Mouse (Mus musculus): ENCODE measurements at regions not wholly inside any gene's neighbourhood (a gene's known extent, or its start where the extent isn't known, plus 50 kb on each side); places are given as distances from the start of the nearest gene placed in this dataset.

GRCm38 (mm10) chr9:61620105-61620504 is 247.9 kb downstream of the Tle3 start:
- no peak for DNase-seq

DNA sequence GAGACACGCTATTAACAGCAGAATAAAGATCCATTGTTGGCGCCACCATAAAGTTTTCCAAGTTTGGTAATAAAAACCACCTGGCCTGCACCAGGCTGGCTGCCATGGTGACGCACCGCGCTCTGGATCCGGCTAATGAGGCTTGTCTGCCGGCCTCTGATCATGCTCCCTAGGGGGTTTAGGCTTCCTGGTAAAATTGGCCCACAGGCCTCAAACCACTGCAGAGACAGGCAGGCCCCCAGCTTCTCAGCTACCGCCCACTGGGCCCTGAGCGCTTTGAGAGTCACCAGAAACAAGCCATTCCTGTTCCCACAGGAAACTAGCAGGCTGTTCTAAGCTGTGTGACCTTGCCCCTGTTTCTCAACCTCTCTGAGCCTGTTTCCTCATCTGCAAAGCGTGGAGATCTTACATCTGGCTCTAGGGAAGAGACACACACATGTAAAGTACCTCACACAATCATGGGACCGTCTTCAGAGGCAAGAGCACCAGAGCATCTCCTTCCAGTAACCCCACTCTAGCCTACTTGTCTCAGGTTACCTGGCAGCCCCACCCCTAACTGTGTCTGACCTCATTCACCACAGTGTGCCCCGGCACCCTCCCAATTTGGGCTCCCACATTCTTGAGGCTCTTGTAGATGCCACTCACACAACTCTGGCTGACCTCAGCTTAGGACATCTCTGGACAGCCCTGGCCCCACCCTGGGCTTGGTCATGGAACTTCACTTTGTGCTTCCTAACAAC is 246.5 kb downstream of the Tle3 start:
- DNase-seq: no peak

- no peak for DNase-seq
Observed at GRCm38 (mm10) chr9:61617979-61618378, 245.8 kb downstream of the Tle3 start.

- DNase-seq: no peak
Observed at GRCm38 (mm10) chr9:61615556-61615955, 243.4 kb downstream of the Tle3 start.

DNA sequence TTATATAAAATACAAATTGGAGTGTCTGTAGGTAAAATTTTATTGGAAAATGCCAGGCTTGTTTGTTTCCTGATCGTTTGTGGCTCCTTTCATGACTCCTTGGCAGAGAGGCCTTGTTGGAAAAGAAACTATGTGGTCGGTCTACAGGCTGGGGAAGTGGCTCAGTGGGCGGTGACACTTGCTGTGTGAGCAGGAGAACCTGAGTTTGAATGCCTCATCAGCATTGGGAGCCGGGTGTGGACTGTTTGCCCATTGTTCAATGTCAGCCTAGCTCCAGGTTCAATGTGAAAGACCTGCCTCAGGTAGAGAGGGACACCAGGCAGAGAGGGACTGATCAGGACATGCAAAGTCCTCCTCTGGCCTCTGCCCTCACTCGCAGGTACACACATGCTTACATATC is 235.4 kb downstream of the Tle3 start:
- DNase-seq: no peak

DNA sequence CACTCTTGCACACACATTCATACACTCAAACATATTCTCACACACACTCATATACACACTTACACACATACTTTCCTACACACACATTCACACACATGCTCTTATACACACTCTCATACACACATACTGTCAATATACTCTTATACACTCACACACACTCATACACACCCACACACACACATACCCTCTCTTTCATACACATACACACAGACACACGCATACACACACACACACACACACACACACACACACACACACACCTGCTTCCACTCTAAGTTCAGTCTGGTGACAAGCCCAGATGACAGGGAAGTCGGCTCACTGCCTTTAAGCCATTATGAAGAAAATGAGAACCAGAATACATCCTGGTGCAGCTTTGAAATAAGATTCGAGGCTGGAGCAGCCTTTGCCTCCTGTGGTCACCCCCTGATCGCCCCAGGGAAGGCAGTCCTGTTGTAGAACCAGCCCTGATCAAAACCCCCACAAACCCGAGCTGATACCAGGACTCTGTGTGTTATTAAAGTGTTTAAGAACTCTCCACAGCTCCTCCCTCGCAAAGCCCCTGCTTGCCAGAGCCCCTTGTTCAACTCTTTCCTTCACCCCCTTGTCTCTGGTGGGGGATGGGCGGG is 230.3 kb downstream of the Tle3 start:
- no peak for DNase-seq

DNA sequence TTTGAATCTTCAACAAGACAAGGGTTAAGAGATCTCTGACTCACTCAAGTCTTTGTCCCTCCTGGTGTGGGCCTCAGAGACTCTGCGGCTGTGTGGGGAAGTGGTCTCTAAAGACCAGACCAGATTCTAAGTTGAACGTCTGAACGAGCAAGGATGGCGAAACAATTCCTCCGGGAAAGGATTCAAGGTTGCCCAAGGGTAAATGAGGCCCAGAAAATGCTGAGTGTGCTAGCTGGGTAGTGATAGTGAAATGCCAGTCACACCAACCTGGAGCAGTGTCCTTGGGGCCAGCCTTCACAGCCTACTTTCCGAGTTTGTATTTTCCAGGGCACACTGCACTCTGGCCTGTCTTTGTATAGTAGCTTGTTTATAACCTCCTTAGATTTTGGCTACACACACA is 229.7 kb downstream of the Tle3 start:
- DNase-seq: no peak

GRCm38 (mm10) chr9:61597287-61597686 is 225.1 kb downstream of the Tle3 start:
- DNase-seq: no peak

DNA sequence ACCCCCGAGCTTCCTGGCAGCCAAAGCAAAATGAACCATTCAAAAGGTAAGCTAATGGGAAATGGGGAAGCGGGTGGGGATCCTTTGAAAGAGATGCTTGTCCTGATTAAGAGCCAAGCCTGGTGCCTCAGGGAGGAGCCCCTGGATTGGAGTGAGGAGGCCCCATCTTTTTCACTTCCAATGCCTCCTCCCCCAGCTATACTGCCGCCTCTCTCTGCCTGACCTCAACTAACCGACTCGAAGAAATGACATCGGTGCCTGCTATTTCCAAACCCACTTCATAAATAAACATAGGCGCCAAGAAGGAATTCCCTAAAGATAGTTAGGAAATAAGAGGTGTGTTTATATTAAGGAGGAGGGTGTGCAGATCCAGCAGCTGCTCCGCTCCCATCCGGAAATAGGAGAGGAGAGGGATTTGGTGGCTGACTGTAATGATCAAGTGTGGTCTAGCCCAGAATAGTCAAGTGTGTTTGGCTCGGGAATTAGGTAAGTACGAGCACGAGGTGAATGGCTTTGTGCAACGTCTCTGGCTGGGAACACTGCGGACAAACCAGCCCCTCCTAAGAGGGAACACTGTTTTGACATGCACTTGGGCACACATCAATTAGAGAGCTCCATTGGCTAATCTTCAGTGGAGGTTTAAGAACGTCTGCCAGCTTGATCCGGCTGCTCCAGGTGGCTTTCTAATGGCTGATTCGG is 224.4 kb downstream of the Tle3 start:
- no peak for DNase-seq

DNA sequence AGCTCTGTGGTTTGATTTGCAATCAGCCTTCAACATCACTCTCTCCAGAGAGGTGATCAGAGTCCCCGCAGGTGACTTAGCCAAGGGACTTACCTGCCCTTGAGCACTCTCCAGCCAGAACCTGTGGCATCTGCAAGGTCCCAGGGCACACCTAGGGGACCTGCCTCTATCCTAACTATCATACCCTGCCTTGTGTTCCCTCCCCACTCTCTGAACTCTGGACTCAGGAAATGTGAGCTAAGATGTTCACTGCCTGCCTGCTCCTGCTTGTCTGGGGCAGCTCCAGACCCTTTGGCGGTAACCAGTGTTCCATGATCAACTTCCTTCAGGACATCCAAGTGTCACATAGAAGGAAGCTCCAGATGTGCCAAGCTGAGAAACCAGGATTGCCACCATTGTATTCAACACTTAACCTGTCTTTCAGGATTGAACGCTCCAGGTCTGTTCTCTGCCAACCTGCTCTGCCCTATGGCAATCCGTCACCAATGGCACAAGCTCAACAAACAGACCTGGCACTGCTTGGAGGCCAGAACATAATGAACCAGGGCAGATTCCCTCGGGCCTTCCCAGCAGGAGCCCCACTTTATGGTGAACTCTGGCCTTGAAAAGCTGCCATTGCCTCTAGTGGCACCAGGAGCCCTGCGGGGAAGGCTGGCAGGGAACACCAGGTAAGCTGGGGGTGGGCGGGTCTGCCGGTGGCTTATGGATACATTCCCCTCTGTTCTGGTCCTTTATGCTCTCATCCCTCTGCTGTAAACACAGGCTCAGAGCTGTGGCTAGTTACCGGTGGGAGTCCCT is 223.2 kb downstream of the Tle3 start:
- DNase-seq: no peak

GRCm38 (mm10) chr9:61593991-61594390 is 221.8 kb downstream of the Tle3 start:
- no peak for DNase-seq

GRCm38 (mm10) chr9:61589727-61590299 is 217.6 kb downstream of the Tle3 start:
- DNase-seq: no peak

DNA sequence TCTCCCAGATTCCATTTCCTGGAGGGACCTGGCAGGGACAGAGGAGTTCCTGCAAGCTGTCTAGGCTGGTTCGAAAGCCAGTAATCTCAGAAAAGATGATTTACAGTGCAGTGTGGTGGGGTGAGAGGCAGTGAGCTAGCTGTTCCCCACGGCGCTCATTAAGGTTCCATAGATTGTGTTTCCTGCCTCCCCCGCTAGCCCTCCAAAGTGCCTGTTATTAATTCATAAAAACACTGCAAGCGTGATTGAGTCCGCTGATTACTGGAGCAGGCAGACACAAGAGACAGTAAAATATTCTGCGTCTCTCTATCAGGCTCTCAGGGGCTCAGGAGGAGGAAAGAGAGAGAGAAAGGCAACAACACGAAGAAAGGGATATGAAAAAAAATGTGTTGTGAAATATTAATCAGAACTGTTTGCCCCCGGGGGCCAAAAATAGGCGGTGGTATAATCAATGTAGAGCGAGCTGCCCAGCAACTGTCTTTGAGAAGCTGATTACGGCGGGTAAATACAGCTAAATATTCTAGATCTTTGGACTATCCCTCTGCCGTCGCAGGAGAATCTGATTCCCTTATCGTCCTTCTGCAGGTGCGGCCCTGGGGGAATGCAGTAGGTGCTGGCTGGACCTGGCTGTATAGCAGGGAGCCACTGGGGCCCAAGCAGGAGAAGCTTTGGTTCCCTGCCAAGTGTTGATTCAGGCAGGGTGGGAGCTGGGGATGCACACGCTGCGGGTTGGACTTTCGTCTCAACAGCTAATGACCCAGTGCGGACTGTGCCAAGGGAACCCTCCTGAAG is 211.3 kb downstream of the Tle3 start:
- no peak for DNase-seq

DNA sequence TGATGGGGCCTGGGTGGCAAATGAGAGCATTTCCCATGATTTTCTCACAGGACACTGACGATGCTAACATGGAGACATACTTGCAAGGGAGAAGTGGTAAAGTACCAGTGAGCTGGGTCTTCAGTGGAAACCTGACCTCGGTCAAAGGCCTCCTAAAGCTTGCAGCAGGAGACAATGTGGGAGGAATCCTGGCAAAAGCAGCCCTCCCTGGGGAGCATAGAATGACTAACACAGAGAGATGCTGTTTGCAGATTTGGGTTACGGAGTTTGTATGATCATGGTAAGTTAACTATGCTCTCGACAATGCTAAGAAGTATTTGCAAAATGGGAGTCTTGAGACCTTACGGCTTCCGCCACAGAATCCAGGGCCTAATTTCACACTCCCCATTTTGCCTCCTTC is 208.9 kb downstream of the Tle3 start:
- no peak for DNase-seq

- DNase-seq: no peak
Observed at GRCm38 (mm10) chr9:61578255-61578654, 206.1 kb downstream of the Tle3 start.

DNA sequence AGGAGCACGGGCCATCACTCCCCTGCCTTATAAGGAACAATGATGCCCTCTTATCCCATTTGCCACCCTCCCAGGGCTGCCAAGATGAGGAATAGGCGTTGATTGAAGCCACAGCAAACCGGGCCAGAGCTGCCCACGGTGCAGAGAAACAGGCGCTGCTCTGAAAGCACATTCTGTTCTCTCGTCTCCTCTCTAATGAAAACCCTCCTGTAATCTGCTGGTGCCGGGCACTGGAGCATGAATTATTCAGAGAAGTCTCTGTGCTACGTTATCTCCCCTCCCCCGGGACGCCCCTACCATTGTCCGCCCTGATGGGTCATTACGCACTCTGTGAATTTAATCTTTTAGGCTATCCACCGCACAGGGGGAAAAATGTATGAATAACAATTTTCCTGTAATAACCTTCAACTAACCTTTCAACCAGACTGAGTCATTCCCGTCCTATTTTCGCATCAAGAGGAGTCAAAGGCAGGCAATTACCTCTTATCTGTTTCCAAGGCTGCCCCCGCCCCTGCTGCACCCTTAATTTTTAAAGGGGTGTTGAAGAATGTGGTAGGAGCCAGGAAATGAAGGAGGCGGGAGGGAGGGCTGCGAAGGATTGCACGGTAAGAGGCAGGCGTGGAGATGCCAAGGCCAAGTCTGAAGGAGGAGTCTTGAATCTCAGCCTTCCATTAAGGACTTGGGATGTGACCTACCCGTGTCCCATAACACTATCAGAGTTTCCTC is 201.6 kb downstream of the Tle3 start:
- no peak for DNase-seq

GRCm38 (mm10) chr9:61563017-61563416 is 190.9 kb downstream of the Tle3 start:
- DNase-seq: no peak

- DNase-seq: no peak
Observed at GRCm38 (mm10) chr9:61561551-61561950, 189.4 kb downstream of the Tle3 start.

GRCm38 (mm10) chr9:61558621-61559020 is 186.5 kb downstream of the Tle3 start:
- no peak for DNase-seq

GRCm38 (mm10) chr9:61557025-61557424 is 184.9 kb downstream of the Tle3 start:
- no peak for DNase-seq

DNA sequence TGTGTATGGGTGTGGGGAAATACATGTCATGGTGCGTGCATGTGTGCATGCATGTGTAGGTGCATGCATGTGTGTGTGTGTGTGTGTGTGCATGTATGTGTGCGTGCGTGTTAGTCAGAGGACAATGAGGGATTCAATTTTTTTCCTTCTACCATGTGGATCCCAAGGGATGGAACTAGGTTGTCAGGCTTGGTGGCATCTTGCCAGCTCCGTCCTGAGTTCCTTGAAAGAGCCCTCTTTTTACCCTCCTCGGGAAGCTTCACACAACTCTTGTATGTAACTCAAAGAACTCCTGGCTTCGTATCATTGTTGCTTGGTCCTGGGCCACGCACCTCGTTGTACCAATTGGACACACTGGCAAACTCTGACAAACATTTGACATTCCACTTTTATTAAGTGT is 183.0 kb downstream of the Tle3 start:
- no peak for DNase-seq

Data from thymus, postnatal 25 days (tissue).